Mouse (Mus musculus) myocyte (in vitro differentiated cells): Measurements from ENCODE around the gene Ptgds.

Experiments
- CEBPB ChIP-seq: IDR thresholded peaks from 2 replicates; pipeline ENCODE4 v1.6.1; 2011; ENCODE audit warnings: mild to moderate bottlenecking, moderate library complexity; ENCODE audit not compliant: poor library complexity, insufficient read depth, severe bottlenecking
- MYOD1 ChIP-seq, 3 experiments: IDR thresholded peaks; one replicate each; pipeline ENCODE4 v1.6.1; 2011; ENCODE audit warnings: control low read depth in 2 of 3, low read depth in 2 of 3, mild to moderate bottlenecking in 2 of 3, moderate library complexity in 1 of 3; ENCODE audit not compliant: insufficient read length in 2 of 3, control insufficient read depth in 1 of 3
- POLR2A ChIP-seq: IDR thresholded peaks from one replicate; pipeline ENCODE4 v1.6.1; 2011; ENCODE audit warnings: low read depth, mild to moderate bottlenecking, control low read depth, moderate library complexity; ENCODE audit not compliant: insufficient read length
- POLR2AphosphoS2 ChIP-seq: IDR thresholded peaks from one replicate; pipeline ENCODE4 v1.6.1; 2011; ENCODE audit warnings: low read depth, control low read depth; ENCODE audit not compliant: insufficient read length
- TCF12 ChIP-seq: IDR thresholded peaks from one replicate; pipeline ENCODE4 v1.6.1; 2011; ENCODE audit warnings: mild to moderate bottlenecking, control low read depth; ENCODE audit not compliant: poor library complexity, insufficient read depth, severe bottlenecking

GRCm38 (mm10) chr2:25500576-25501405 lies 30.9 kb upstream of the Ptgds start, which contains the start of gene Fbxw5:
- TF ChIP-seq POLR2A (peak; percentile 97), CEBPB (no peak), MYOD1 (IDR thresholded peaks at IDR 0.05; ENCODE audit: control insufficient read depth in 1 of 3, insufficient read length in 2 of 3, low read depth in 2 of 3) (peak in 1 of 3 experiments; percentile 15), TCF12 (no peak), POLR2AphosphoS2 (peak; percentile 97)
